Mouse (Mus musculus): ENCODE results near the gene Sf3b1. TPM values are rescaled to one million over a fixed set of nuclear protein-coding genes. Genes with fewer than 3 reads are reported as not detected.
"Not testable (repeated sequence)": the region's sequence is repeated elsewhere in the genome, so short reads cannot be mapped to it uniquely, and the experiment has no call there.

The Sf3b1 gene
- total and polyA plus RNA-seq, 2 experiments from 2014 or later, result 119 to 172 TPM

GRCm38 (mm10) chr1:54961724-54962123 is 65.6 kb downstream of the Sf3b1 start:
- Histone ChIP-seq H3K4me1 (ENCODE audit: control insufficient read depth, insufficient read depth) (no peaks in the 10 kb centered on the region), H3K4me2 (ENCODE audit: low read depth, low read length) (no peak overlapping the region), H3K4me3 (ENCODE audit: low read depth, low read length) (no peak overlapping the region), H3K27me3 (ENCODE audit: control insufficient read depth, insufficient read depth, low read length) (no peaks in the 10 kb centered on the region), H3K9ac (replicated peaks; ENCODE audit: low read depth, low read length) (no peak overlapping the region), H3K9me3 (replicated peaks; ENCODE audit: control insufficient read depth, low read length) (no peaks in the 10 kb centered on the region), H3K36me3 (replicated peaks; ENCODE audit: control insufficient read depth, insufficient read depth, low read length) (no peaks in the 10 kb centered on the region), H3K27ac (ENCODE audit: low read depth) (no peak overlapping the region)
- TF ChIP-seq EP300 (IDR thresholded peaks at IDR 0.05; ENCODE audit: low read depth), result no peak
- no peak for TF ChIP-seq CTCF (IDR thresholded peaks at IDR 0.05; ENCODE audit: low read depth)
- ATAC-seq (ENCODE audit: insufficient read depth, low read depth), result no peak
- DNase-seq (ENCODE audit: low spot score), result no peak
- WGBS, result 76% methylated on average over 9 of the region's 9 CpGs

- Histone ChIP-seq H3K4me2 (ENCODE audit: low read depth, low read length) (no peak overlapping the region), H3K4me1 (ENCODE audit: control insufficient read depth, insufficient read depth) (no peaks in the 10 kb centered on the region), H3K27ac (ENCODE audit: low read depth) (no peak overlapping the region), H3K9ac (replicated peaks; ENCODE audit: low read depth, low read length) (no peak overlapping the region), H3K27me3 (ENCODE audit: control insufficient read depth, insufficient read depth, low read length) (no peaks in the 10 kb centered on the region), H3K9me3 (replicated peaks; ENCODE audit: control insufficient read depth, low read length) (no peaks in the 10 kb centered on the region), H3K4me3 (ENCODE audit: low read depth, low read length) (no peak overlapping the region), H3K36me3 (replicated peaks; ENCODE audit: control insufficient read depth, insufficient read depth, low read length) (no peaks in the 10 kb centered on the region)
- TF ChIP-seq CTCF (IDR thresholded peaks at IDR 0.05; ENCODE audit: low read depth), result no peak
- no peak for TF ChIP-seq EP300 (IDR thresholded peaks at IDR 0.05; ENCODE audit: low read depth)
- no peak for DNase-seq (ENCODE audit: low spot score)
- 61% methylated on average over 9 of the region's 9 CpGs for WGBS
- no peak for ATAC-seq (ENCODE audit: insufficient read depth, low read depth)
These were observed 66.6 kb downstream of the Sf3b1 start for GRCm38 (mm10) chr1:54960613-54961165.

- Histone ChIP-seq H3K4me3 (ENCODE audit: low read depth, low read length) (no peak overlapping the region), H3K36me3 (replicated peaks; ENCODE audit: control insufficient read depth, insufficient read depth, low read length) (no peaks in the 10 kb centered on the region), H3K4me1 (ENCODE audit: control insufficient read depth, insufficient read depth) (no peaks in the 10 kb centered on the region), H3K4me2 (ENCODE audit: low read depth, low read length) (no peak overlapping the region), H3K27me3 (ENCODE audit: control insufficient read depth, insufficient read depth, low read length) (no peaks in the 10 kb centered on the region), H3K27ac (ENCODE audit: low read depth) (no peak overlapping the region), H3K9me3 (replicated peaks; ENCODE audit: control insufficient read depth, low read length) (no peaks in the 10 kb centered on the region), H3K9ac (replicated peaks; ENCODE audit: low read depth, low read length) (no peak overlapping the region)
- DNase-seq (ENCODE audit: low spot score), result no peak
- no peak for ATAC-seq (ENCODE audit: insufficient read depth, low read depth)
- 69% methylated on average over 3 of the region's 3 CpGs for WGBS
- TF ChIP-seq EP300 (IDR thresholded peaks at IDR 0.05; ENCODE audit: low read depth), result no peak
- TF ChIP-seq CTCF (IDR thresholded peaks at IDR 0.05; ENCODE audit: low read depth), result 0 out of 2 replicates have a peak, but pooled peaks have one; percentile 7
These were observed 68.8 kb downstream of the Sf3b1 start for GRCm38 (mm10) chr1:54958525-54958924.

GRCm38 (mm10) chr1:54956995-54957394 is 70.3 kb downstream of the Sf3b1 start:
- not testable (repeated sequence) for H3K4me1 ChIP-seq (ENCODE audit: control insufficient read depth, insufficient read depth); H3K27me3 ChIP-seq (ENCODE audit: control insufficient read depth, insufficient read depth, low read length); H3K9ac ChIP-seq (replicated peaks; ENCODE audit: low read depth, low read length); H3K4me3 ChIP-seq (ENCODE audit: low read depth, low read length); H3K27ac ChIP-seq (ENCODE audit: low read depth); H3K4me2 ChIP-seq (ENCODE audit: low read depth, low read length); H3K9me3 ChIP-seq (replicated peaks; ENCODE audit: control insufficient read depth, low read length); DNase-seq (ENCODE audit: low spot score); H3K36me3 ChIP-seq (replicated peaks; ENCODE audit: control insufficient read depth, insufficient read depth, low read length); ATAC-seq (ENCODE audit: insufficient read depth, low read depth)
- WGBS, result 86% methylated on average over 11 of the region's 14 CpGs

- Histone ChIP-seq H3K9ac (replicated peaks; ENCODE audit: low read depth, low read length) (no peak overlapping the region), H3K9me3 (replicated peaks; ENCODE audit: control insufficient read depth, low read length) (no peaks in the 10 kb centered on the region), H3K4me3 (ENCODE audit: low read depth, low read length) (no peak overlapping the region), H3K4me2 (ENCODE audit: low read depth, low read length) (no peak overlapping the region), H3K4me1 (ENCODE audit: control insufficient read depth, insufficient read depth) (no peaks in the 10 kb centered on the region), H3K27ac (ENCODE audit: low read depth) (no peak overlapping the region), H3K36me3 (replicated peaks; ENCODE audit: control insufficient read depth, insufficient read depth, low read length) (no peaks in the 10 kb centered on the region), H3K27me3 (ENCODE audit: control insufficient read depth, insufficient read depth, low read length) (no peaks in the 10 kb centered on the region)
- 79% methylated on average over 4 of the region's 4 CpGs for WGBS
- TF ChIP-seq EP300 (IDR thresholded peaks at IDR 0.05; ENCODE audit: low read depth) (no peak), CTCF (IDR thresholded peaks at IDR 0.05; ENCODE audit: low read depth) (no peak)
- DNase-seq (ENCODE audit: low spot score), result no peak
- ATAC-seq (ENCODE audit: insufficient read depth, low read depth), result no peak
These were observed 72.4 kb downstream of the Sf3b1 start for GRCm38 (mm10) chr1:54954856-54955255.

- no peak overlapping the region for H3K4me3 ChIP-seq (ENCODE audit: low read depth, low read length)
- no peak overlapping the region for H3K4me2 ChIP-seq (ENCODE audit: low read depth, low read length)
- WGBS, result 70% methylated on average over 3 of the region's 3 CpGs
- H3K27ac ChIP-seq (ENCODE audit: low read depth), result no peak overlapping the region
- no peaks in the 10 kb centered on the region for H3K9me3 ChIP-seq (replicated peaks; ENCODE audit: control insufficient read depth, low read length)
- TF ChIP-seq CTCF (IDR thresholded peaks at IDR 0.05; ENCODE audit: low read depth), result no peak
- TF ChIP-seq EP300 (IDR thresholded peaks at IDR 0.05; ENCODE audit: low read depth), result no peak
- ATAC-seq (ENCODE audit: insufficient read depth, low read depth), result no peak
- H3K36me3 ChIP-seq (replicated peaks; ENCODE audit: control insufficient read depth, insufficient read depth, low read length), result no peaks in the 10 kb centered on the region
- H3K4me1 ChIP-seq (ENCODE audit: control insufficient read depth, insufficient read depth), result no peaks in the 10 kb centered on the region
- no peaks in the 10 kb centered on the region for H3K27me3 ChIP-seq (ENCODE audit: control insufficient read depth, insufficient read depth, low read length)
- no peak overlapping the region for H3K9ac ChIP-seq (replicated peaks; ENCODE audit: low read depth, low read length)
- no peak for DNase-seq (ENCODE audit: low spot score)
These were observed 82.6 kb downstream of the Sf3b1 start for GRCm38 (mm10) chr1:54944648-54945047.
